Mouse (Mus musculus) layer of hippocampus, adult 11-12 months (tissue): ENCODE measurements around the gene Nup98.

Experiments used
- DNase-seq: peaks from one replicate; pipeline ENCODE4 v3.0.0; 2022; ENCODE audit warnings: low spot score

Nup98 gene

DNA sequence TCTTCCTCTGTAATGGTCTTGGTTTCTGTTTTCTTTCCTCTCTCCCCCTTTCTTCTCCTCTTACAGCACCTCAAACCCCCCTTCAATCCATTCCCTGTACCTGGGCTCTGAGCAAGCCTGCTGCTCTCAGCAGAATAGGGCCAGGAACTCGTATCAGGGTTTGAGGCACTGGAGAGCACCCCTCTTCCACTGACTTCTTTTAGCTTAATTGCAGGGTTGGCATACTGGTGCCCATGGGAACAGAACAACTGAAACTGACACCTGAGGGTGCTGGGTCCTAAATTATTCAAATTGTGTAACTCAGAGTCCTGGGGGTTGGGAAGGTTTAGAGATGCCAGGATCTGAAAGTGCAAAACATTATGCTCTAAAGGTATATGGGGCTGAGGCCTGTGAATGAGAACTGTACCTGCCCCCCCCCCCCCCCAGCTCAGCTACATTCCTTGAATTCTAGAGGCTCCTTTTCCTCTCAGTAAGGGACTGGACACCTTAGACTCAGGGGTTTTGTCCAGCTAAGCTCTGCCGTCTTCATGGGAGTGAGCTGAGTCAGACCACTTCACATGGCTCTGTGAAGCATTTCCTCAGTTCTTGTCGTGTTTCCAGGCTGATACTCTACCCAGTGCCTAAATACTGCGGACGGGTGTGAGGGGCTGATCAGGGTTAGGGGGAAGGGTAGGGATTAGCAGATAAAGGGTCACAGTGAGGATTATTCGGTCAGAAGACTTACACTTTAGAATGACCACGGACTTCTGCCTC is 93.2 kb downstream of the Nup98 start, which contains the start of gene Chrna10:
Chrna10 (minus strand) TSS at position 250 of the 753 bp plus-strand sequence.
- no peak for DNase-seq

DNA sequence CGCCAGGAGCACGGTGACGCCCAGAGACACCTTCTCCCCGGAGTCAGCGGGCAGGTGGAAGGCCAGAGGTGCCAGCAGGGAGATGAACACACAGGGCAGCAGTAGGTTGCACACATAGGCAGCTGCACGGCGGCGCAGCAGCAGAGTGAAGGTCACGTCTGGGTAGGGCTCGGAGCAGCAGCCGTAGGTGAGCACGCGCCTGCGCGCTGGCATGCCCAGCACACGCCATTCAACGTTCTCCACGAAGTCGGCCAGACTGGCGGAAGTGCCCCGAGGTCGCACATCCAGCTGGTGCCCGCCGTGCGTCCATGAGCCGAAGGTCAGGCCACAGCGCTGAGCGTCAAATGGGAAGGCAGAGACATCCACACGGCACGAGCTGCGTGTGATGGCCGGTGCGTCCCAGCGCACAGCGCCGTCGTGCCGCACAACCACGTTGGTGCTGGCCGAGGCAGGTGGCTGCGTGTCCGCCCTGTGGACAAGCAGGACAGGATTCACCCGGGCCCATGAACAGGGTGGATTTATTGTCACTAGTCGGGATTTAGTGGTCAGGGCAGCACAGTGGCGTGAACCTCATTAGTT is 96.7 kb downstream of the Nup98 start:
- no peak for DNase-seq

DNA sequence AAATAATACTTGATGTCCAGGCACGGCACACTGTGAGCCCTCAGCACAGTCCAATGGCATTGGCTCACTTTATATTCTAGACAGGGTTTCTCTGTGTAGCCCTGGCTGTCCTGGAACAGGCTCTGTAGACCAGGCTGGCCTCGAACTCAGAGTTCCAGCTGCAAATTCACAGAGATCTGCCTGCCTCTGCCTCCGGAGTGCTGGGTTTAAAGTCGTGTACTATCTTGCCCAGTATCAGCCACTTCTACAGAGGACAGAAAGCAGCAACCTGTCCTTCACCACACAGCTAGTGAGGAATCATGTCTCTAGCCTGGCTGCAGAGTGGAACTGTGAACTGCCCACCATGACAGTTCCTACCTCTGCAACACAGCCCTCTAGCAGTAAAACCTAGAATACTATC is 100.2 kb downstream of the Nup98 start:
- no peak for DNase-seq

DNA sequence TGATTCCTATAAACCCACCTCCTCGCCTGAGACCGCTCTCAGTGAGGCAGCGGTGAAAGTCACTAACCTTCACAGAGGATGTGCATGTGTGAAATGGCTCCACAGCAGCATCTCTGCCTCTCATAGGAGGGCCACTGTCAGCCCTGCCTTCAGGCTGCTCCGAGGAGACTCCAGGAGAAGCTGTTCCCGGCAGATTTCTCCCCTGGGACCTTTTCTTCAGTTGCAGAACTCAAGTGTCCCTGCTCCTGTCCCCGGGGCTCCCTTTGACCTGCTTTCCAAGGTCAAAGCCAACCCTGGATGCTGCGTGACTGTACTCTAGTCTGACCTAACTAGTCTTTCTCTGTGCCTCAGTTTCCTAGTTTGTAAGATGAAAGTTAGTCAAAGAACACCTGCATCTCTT is 100.8 kb downstream of the Nup98 start, which contains the start of gene Art5:
Art5 (minus strand) TSS at position 319 of the 400 bp plus-strand sequence.
- no peak for DNase-seq

DNA sequence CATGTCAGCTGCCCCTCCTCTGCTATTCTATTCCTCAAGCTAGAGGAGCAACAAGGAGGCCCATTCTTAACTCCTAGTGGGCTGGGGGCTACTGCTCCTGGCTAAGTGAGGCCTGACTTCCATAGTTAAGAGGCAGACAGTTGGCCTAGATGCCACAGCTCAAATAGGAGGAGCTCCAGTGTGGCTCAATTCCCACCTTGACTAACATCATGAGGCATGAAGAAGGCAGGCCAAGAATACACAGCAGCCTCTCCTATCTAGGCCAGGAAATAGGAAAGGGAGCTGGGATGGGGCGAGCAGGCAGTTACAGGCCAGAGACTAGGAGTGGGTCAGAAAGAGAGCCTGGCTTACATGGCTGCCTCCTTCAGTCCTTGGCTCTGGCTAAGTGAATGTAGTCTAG is 101.8 kb downstream of the Nup98 start:
- no peak for DNase-seq

DNA sequence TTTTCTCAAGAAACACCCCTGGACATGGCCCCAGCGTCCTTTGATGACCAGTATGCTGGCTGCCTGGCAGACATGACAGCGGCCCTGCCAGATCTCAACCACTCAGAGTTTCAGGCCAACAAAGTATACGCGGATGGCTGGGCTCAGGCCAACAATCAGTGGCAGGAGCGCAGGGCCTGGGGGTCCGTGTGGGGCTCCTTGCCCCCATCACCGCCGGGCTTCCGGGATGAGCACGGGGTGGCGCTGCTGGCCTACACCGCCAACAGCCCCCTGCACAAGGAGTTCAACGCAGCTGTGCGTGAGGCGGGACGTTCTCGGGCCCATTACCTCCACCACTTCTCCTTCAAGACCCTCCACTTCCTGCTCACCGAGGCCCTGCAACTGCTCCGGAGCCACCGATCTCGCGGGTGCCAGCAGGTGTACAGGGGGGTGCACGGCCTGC is 103.3 kb downstream of the Nup98 start:
- no peak for DNase-seq

DNA sequence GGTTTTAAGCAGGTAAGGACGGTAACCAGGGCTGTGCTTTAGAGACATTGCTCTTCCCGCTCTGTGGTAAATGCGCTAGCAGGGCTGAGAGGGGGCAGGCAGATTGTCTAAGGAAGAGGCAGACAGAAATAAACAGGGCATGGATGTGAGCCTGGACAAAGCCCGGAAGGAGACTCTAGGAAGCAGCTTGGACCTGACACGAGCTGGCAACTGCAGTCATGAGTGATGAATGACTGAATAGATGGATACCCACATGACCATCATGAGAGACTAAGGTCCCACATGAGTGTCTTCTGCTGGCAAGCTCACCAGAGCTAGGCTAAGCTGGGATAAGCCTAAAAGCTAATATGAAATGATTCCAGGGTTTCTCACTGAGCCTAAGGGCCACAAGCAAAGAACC is 105.8 kb downstream of the Nup98 start:
- DNase-seq, result no peak

DNA sequence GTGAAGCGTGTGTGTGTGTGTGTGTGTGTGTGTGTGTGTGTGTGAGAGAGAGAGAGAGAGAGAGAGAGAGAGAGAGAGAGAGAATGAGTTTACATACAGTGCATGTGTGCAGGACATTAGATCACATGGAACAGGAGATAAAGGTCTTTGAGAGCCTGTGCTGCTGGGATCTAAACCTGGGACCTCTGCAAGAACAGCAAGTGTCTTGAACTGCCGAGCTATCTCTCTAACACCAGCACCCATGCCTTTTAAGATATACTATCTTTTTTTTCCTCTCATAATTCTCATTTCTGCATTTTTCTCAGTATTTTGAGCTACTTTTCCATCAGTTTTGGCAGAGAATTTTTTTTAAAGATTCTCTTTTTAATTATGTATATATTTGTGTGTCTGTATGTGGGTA is 106.4 kb downstream of the Nup98 start:
- no peak for DNase-seq

DNA sequence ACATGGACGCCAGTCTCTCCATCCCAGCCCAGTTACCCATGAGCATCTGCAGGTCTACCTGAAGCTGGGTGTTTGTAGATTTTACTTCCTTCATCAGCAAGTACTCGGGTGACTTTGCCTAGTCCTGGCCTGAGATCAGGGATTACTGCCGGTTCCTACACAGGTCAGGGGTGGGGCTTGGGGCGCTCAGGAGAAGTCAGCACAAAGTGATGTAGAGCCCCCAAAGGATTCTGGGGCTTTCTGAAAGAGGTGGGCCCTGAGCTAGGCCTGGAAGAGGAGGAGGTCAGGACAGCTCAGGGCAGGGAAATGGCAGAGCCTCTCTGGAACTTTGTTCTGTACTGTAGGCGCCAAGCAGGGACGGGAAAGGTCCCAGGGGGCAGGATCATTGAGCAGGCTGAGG is 107.3 kb downstream of the Nup98 start:
- no peak for DNase-seq

DNA sequence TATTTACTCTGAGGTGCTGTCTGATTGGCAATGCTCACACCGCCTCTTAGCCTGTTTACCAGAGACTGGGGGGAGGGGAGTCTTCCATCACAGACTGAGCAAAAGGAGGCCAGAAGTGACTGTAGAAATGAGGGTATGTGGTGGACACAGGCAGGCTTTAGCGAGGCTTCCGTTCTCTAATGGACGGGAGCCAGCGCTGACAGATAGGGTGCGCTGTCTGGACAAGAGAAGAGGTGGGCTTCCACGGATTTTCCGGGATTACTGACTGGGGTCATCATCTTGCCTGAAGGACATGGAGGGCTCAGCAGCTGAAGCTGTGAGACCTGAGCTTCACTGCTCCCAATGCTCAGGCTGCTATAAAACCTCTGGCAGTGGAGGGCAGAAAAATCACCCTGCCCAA is 107.7 kb downstream of the Nup98 start:
- DNase-seq, result no peak

DNA sequence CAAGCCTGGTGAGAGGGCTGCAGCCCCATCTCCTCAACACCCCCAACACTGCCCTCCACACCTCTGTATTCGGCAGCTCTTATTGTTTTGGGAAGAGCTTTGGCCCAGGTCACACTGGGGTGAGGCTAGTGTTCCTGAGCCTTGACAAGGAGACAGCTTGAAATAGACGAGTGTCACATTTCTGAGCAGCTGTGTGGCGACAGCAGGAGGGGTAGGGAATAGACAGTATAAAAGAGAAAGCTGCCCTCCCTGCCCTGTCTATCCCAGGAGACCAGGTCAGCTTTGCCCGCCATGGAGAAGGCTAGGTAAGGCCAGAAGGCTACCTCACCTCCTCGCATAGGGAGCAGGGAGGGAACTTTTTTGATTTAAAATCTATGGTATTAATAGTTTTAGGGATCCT is 108.5 kb downstream of the Nup98 start, which contains the start of gene Art1:
Art1 (plus strand) TSS at position 257 of the 400 bp plus-strand sequence.
- DNase-seq, result no peak

DNA sequence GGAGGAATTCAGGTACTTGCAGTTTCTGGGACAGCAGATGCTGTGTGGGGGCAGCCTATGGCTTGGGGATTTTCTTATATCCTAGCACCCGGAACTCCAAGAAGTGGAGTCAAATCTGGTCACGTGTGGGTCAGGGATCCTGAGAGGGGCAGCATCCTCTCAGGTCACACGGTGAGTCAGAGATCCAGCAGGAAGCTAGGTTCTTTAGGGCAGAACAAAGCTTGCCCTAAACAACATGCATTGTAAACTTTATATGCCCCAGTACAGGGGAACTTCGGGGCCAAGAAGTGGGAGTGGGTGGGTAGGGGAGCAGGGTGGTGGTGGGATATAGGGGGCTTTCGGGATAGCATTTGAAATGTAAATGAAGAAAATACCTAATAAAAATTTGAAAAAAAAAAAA is 109.1 kb downstream of the Nup98 start:
- DNase-seq, result no peak

DNA sequence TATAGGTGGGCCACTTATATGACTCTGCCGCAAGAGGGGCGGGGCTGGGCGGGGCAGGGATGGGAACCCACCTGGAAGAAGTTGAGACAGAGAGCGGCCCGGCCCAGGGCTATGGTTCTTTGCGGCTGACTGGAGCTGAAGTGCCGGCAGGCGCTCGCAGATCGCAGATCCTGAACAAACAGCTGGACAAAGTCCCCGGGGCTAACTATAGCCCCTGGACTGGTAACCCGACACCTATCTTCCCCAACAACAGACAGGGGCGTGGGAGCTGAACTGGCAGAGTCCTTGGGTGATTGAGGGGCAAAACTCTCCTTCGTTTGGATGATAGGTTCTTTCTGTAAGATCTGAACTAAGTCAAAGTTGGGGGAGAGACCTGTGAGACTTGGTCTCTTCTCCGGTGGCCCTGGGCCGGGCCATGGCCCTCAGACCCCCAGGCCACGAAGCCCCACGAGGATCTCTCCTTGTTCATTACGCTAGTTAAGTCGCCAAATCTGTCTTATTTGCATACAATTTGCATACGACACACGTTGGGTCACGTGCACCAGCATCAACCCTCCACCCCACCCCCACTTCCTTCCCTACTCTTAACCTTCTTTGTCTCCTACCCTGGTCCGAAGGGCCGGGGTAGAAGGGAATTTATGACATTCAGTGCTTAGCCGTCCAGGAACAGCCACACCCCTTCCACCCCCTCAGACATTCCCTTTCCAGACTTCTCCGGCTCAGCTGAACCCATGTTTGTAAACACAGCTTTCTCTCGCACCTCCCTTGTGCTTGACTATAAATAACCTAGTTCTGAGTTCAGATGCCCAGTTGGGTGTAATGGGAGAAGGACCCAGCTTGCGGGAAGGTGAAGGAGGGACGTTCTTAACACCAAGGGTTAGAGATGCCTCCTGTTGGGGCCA is 110.0 kb downstream of the Nup98 start:
- no peak for DNase-seq

DNA sequence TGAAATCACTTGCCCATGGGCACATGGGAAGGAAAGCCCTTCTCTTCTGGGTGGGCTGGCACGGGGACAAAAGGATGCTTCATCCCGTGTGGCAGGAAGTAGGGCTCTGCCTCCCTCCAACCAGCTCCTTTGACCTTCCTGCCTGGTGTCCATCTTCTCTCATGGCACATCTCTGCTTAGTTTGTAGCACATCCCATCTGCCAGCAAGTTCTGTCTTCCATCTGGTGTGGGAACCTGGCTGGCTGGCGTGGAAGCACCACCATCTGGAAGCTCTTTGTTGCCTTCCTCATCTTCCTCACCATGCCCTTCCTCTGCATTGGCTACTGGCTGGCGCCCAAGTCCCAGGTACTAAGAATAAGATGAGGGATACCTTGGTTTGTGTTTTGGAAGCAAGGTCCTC is 122.6 kb downstream of the Nup98 start:
- peak; percentile 29 for DNase-seq

DNA sequence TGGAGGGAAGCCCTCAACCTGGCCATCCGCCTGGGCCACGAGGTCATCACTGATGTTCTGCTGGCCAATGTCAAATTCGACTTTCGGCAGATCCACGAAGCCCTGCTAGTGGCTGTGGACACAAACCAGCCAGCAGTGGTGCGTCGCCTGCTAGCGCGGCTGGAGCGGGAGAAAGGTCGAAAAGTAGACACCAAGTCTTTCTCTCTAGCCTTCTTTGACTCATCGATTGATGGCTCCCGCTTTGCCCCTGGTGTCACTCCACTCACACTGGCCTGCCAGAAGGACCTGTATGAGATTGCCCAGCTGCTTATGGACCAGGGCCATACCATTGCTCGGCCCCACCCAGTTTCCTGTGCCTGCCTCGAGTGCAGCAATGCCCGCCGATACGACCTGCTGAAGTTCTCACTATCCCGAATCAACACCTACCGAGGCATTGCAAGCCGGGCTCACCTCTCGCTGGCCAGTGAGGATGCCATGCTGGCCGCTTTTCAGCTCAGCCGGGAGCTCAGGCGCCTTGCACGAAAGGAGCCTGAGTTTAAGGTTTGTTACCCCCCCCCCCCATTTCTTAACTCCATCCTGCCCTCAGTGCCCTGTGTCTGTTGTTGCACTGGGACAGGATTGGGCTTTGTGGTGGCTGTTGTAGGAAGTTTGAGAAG is 125.8 kb downstream of the Nup98 start:
- no peak for DNase-seq

DNA sequence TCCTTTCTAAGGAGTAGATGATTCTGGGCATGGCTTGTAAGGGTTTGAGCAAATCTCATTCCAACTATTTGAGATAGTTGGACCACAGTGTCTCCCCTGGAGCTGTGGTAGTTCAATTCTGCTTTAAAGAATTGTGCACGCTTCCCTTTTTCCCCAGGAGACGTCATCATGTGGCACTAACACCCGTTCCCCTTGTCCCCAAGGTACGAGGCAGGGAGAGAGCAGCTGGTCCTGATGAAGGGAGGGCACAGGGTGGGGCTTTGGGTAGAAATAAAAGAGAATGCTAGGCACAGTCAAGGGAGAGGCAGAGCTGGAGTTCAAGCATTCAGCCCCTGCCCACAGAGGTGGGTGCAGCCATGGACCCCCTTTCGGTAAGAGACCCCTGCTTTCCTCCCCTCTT is 127.2 kb downstream of the Nup98 start, which contains the start of gene Trpc2:
Trpc2 (plus strand) TSS at position 301 of the 400 bp plus-strand sequence.
- DNase-seq, result no peak

DNA sequence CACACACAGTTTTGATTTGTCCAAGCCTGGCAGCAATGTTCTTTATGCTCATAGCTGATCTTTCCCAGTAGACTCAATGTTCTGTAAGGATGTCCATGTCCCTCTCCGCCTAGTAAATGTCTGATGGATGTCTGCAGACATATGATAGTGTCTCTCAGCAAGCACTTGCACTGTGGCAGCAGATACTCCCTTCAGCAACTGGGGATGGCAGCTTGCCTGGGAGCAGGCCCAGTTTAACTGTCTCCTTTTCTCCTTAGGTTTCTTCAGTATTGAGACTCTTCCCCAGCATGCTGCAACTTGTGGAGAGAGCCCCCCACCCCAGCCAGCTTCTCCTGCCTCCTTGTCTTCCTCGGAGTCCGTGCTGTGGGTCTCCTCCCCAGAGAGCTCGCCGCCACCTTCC is 128.2 kb downstream of the Nup98 start:
- no peak for DNase-seq

DNA sequence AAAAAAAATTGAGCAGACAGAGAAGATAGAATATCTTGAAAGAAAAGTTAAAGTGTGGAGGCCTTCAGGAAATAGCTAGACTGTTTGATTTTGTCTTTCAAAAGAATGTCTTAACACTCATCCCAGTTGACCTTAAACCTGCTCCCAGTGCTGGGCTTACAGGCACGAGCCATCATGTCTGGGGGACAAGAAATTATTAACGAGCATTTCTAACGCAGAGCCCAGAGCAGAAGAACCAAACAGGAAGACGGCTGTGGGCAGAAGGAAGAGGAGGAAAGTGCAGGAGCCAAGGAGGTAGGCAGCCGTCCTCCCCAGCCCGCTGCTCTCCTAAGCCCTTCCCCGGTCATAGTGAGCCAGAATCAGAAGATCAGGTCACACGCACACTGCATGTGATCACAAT is 129.7 kb downstream of the Nup98 start:
- no peak for DNase-seq

DNA sequence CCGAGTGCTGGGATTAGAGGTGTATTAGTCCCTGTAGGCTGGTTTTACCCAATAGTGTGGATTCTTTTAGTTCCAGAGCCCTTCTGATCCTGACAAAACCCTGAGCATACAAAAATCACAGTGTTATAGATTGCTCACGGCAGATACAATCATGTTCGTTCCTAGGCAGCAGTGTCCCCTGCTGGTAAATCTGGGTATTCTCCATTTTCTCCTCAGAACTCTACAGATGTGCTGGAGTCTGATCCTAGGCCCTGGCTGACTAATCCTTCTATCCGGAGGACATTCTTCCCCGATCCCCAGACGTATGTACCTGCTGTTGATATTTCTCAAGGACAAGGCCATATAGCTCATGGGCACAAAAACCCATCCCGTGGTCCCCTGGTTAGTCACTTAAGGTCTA is 131.5 kb downstream of the Nup98 start:
- peak; percentile 46 for DNase-seq

DNA sequence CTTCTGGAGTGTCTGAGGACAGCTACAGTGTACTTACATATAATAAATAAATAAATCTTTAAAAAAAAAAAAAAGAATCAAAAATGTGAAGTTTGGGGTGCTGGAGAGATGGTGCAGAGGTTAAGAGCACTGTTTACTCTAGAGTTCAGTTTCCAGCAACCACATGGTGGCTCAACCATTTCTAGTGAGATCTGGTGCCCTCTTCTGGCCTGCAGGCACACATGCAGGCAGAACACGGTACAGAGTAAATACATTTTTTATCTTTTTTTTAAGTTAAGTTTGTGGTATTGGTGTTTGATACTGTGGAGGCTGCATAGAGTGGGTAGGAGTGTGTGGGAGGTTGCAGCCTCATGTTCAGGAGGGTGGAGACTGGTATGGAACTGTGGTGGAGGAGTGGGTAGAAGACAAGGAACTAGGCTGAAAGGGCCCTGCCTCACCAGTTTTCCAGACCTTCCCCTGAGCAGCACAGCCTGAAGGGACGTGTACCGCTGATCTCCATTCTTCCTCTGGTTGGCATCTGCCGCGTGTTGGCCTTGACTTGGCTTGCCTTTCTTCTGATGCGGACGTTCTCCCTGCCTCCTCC is 133.2 kb downstream of the Nup98 start:
- no peak for DNase-seq
